Mouse (Mus musculus): ENCODE data around the gene Slc15a1. TPM values are rescaled to one million over a fixed set of nuclear protein-coding genes. Genes with fewer than 3 reads are reported as not detected.

Slc15a1 gene
- polyA plus RNA-seq, 1 experiment from 2014 or later = 3.4 TPM

GRCm38 (mm10) chr14:121452227-121452626, 52.8 kb downstream of the Slc15a1 start:
- DNase-seq (ENCODE audit: low spot score) = no peak

- DNase-seq (ENCODE audit: low spot score) = no peak
Observed at GRCm38 (mm10) chr14:121451424-121452029, 53.5 kb downstream of the Slc15a1 start.

- peak; percentile 85 for DNase-seq (ENCODE audit: low spot score)
Observed at GRCm38 (mm10) chr14:121450504-121451423, 54.3 kb downstream of the Slc15a1 start.

GRCm38 (mm10) chr14:121446951-121447350, 58.1 kb downstream of the Slc15a1 start:
- peak; percentile 51 for DNase-seq (ENCODE audit: low spot score)

- peak; percentile 85 for DNase-seq (ENCODE audit: low spot score)
Observed at GRCm38 (mm10) chr14:121445194-121445593, 59.9 kb downstream of the Slc15a1 start.

- DNase-seq (ENCODE audit: low spot score) = no peak
Observed at GRCm38 (mm10) chr14:121440807-121441206, 64.2 kb downstream of the Slc15a1 start.

- no peak for DNase-seq (ENCODE audit: low spot score)
Observed at GRCm38 (mm10) chr14:121437026-121437425, 68.0 kb downstream of the Slc15a1 start.

GRCm38 (mm10) chr14:121436455-121436854, 68.6 kb downstream of the Slc15a1 start:
- no peak for DNase-seq (ENCODE audit: low spot score)

GRCm38 (mm10) chr14:121435794-121436193, 69.3 kb downstream of the Slc15a1 start:
- no peak for DNase-seq (ENCODE audit: low spot score)

GRCm38 (mm10) chr14:121431261-121431660, 73.8 kb downstream of the Slc15a1 start:
- no peak for DNase-seq (ENCODE audit: low spot score)

GRCm38 (mm10) chr14:121429854-121430535, 75.1 kb downstream of the Slc15a1 start:
- no peak for DNase-seq (ENCODE audit: low spot score)

- no peak for DNase-seq (ENCODE audit: low spot score)
Observed at GRCm38 (mm10) chr14:121428148-121428547, 76.9 kb downstream of the Slc15a1 start.

- DNase-seq (ENCODE audit: low spot score) = peak; percentile 40
Observed at GRCm38 (mm10) chr14:121426743-121427142, 78.3 kb downstream of the Slc15a1 start.

GRCm38 (mm10) chr14:121425004-121425793, 79.9 kb downstream of the Slc15a1 start:
- no peak for DNase-seq (ENCODE audit: low spot score)

GRCm38 (mm10) chr14:121423341-121423751, 81.7 kb downstream of the Slc15a1 start:
- no peak for DNase-seq (ENCODE audit: low spot score)

- peak; percentile 31 for DNase-seq (ENCODE audit: low spot score)
Observed at GRCm38 (mm10) chr14:121422664-121423340, 82.2 kb downstream of the Slc15a1 start.

- DNase-seq (ENCODE audit: low spot score) = no peak
Observed at GRCm38 (mm10) chr14:121422000-121422399, 83.1 kb downstream of the Slc15a1 start.

GRCm38 (mm10) chr14:121417594-121417993, 87.5 kb downstream of the Slc15a1 start:
- no peak for DNase-seq (ENCODE audit: low spot score)

- DNase-seq (ENCODE audit: low spot score) = no peak
Observed at GRCm38 (mm10) chr14:121416626-121417319, 88.3 kb downstream of the Slc15a1 start.

Data from thymus, postnatal 0 days (tissue).